Mouse (Mus musculus): ENCODE data around the gene Gapdh.

Gene Gapdh

GRCm38 (mm10) chr6:125132470-125132869 is 33.8 kb downstream of the Gapdh start:
- in situ Hi-C loops (cut with MboI; ENCODE audit: low pct_unique_long_range_greater_than_20kb in 1 of 2, low sequenced_read_pairs in 2 of 2, unreplicated experiment in 1 of 2): no loop called here

DNA sequence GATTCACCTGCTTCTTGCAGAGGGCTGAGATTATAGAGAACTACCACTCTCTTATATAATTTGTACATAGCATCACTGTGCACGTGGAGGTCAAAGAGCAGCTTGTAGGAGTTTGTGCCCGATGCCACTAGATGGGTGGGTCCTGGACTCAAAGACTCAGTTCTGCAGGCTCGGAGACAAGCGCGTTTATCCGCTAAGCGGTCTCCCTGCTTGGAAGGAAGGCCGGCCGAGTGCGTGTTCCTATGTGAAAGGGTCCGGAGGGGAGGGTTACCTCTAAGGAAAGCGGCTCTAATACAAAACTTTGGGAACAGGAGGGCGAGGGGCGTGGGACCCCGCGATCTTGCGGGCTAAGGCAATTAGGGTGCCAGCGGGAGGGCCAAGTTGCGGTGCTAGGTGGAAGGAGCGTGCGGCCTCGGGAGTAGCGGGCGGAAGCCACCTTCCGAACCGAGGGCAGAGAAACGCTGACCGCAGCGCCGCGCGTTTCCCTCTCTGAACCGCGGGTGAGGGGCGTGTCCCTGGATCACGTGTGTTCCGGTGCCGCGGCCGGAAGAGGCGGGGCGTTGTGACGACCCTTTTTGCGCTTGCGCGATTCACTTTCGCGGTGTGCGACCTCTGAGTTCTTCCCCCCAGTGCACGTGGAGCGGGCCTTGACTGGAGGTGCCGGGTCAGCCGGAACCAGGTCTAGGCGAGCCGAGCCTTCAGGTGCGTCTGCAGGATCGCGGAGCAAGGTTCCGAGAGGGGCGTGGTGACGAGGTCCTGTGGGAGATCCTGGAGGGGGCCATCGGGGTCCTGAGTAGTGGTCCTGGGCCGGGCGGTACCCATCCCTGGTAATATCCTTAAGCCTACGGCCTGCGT is 34.7 kb downstream of the Gapdh start, which contains the start of gene Nop2:
Gene Nop2 (plus strand): TSS at position 608 of the 855 bp plus-strand sequence.
- in situ Hi-C loops (cut with MboI; ENCODE audit: low pct_unique_long_range_greater_than_20kb in 1 of 2, low sequenced_read_pairs in 2 of 2, unreplicated experiment in 1 of 2): no loop called here

- in situ Hi-C loops (cut with MboI; ENCODE audit: low pct_unique_long_range_greater_than_20kb in 1 of 2, low sequenced_read_pairs in 2 of 2, unreplicated experiment in 1 of 2): no loop called here
These were observed 36.4 kb downstream of the Gapdh start for GRCm38 (mm10) chr6:125129710-125130402.

GRCm38 (mm10) chr6:125128724-125129123 is 37.5 kb downstream of the Gapdh start:
- in situ Hi-C loops (cut with MboI; ENCODE audit: low pct_unique_long_range_greater_than_20kb in 1 of 2, low sequenced_read_pairs in 2 of 2, unreplicated experiment in 1 of 2): no loop called here

DNA sequence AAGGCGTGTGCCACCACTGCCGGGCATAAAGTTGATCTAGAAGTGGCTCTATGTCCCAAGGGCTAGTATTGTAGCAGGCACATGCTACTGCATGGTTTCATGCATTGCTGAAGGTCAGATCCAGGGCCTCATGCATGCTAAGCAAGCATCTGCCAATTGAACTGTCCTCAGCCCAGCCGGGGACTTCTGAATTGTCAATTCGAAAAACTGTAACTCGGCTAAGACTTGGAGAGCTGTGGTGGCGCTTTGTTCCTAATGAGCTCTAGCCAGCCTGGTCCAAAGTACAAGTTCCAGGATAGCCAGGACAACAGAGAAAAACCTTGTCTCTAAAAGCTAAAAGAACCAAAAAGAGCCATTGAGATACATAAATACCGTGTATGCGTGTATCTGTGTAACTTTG is 46.9 kb downstream of the Gapdh start:
- in situ Hi-C loops (cut with MboI; ENCODE audit: low pct_unique_long_range_greater_than_20kb in 1 of 2, low sequenced_read_pairs in 2 of 2, unreplicated experiment in 1 of 2): no loop called here

DNA sequence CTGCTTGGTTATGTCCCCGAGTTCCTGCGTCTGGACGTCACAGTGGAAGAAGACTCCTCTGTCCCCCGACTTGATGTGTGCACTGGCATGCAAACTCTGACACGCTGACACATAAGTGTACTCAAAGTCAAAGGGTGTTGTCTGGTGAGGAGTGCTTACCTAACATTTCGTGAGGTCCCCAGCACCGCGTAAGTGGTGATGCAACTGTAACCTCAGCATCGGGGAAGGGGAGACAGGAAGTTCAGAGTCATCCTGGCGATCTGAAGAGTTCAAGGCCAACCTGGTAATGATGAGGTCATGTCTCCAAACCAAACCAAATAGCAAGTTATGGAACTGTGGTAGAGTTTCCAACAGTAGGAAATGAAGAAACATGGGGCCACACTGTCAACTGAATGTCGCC is 53.7 kb downstream of the Gapdh start:
- in situ Hi-C loops (cut with MboI; ENCODE audit: low pct_unique_long_range_greater_than_20kb in 1 of 2, low sequenced_read_pairs in 2 of 2, unreplicated experiment in 1 of 2): no loop called here

All from mouse embryonic stem cell (cell line).